Mouse (Mus musculus) limb, embryonic 14.5 days (tissue): ENCODE measurements around the gene Dusp1. TPM values are rescaled to one million over a fixed set of nuclear protein-coding genes. Genes with fewer than 3 reads are reported as not detected.

Experiments
- ATAC-seq: fragments of 200-750 bp; cut with Nextera tagmentation; 2 replicates; pipeline ENCODE4 v1.8.0; 2017; ENCODE audit warnings: low read depth, moderate number of reproducible peaks, moderate TSS enrichment; ENCODE audit not compliant: low FRiP score
- DNase-seq: peaks from one replicate; pipeline ENCODE4 v3.0.0-alpha.2; 2015; ENCODE audit warnings: low spot score
- H3K27ac ChIP-seq: fragments of 300-500 bp; sonication (generic); replicated peaks from 2 replicates; pipeline ENCODE4 v1.5.1; 2014; ENCODE audit warnings: low read depth, mild to moderate bottlenecking, low read length, moderate library complexity, mixed read lengths
- H3K27me3 ChIP-seq: fragments of 300-500 bp; sonication (generic); 2 replicates; pipeline ENCODE4 v1.6.1; 2014; ENCODE audit warnings: low read length, mixed read lengths; ENCODE audit not compliant: control insufficient read depth, insufficient read depth
- H3K36me3 ChIP-seq: fragments of 300-500 bp; sonication (generic); 2 replicates; pipeline ENCODE4 v1.6.1; 2014; ENCODE audit warnings: mild to moderate bottlenecking, low read length, moderate library complexity, mixed read lengths; ENCODE audit not compliant: control insufficient read depth, insufficient read depth
- H3K4me1 ChIP-seq: fragments of 300-500 bp; sonication (generic); 2 replicates; pipeline ENCODE4 v1.6.1; 2014; ENCODE audit warnings: antibody characterized with exemption, low read length, mixed read lengths; ENCODE audit not compliant: control insufficient read depth, insufficient read depth
- H3K4me2 ChIP-seq: fragments of 300-500 bp; sonication (generic); replicated peaks from 2 replicates; pipeline ENCODE4 v1.6.1; 2014; ENCODE audit warnings: low read depth, mild to moderate bottlenecking, low read length, moderate library complexity; ENCODE audit not compliant: severe bottlenecking
- H3K4me3 ChIP-seq: fragments of 300-500 bp; sonication (generic); replicated peaks from 2 replicates; pipeline ENCODE4 v1.5.1; 2014; ENCODE audit warnings: low read length
- H3K9ac ChIP-seq: fragments of 300-500 bp; sonication (generic); 2 replicates; pipeline ENCODE4 v1.6.1; 2014; ENCODE audit warnings: mild to moderate bottlenecking, low read depth, low read length, moderate library complexity; ENCODE audit not compliant: severe bottlenecking
- H3K9me3 ChIP-seq: fragments of 300-500 bp; sonication (generic); 2 replicates; pipeline ENCODE4 v1.6.1; 2016; ENCODE audit warnings: low read length; ENCODE audit not compliant: control insufficient read depth
- POLR2A ChIP-seq: fragments of 200-500 bp; IDR thresholded peaks from 2 replicates; pipeline ENCODE4 v1.8.0; 2012; ENCODE audit warnings: inconsistent platforms, mild to moderate bottlenecking, moderate library complexity, borderline replicate concordance; ENCODE audit not compliant: insufficient read depth, insufficient read length; ENCODE audit errors: extremely low read depth
- WGBS: fragments of 180-500 bp; shearing (Covaris S2); extraction: QIAGEN DNeasy Blood & Tissue Kit; methylation state at CpG from one replicate; pipeline ENCODE4 v1.1.7; 2014; 5-methylcytosine and 5-hydroxymethylcytosine counted together
- polyA plus RNA-seq, 2 experiments: library from polyadenylated mRNA; depleted of rRNA in 1 of 2; stranded (reverse) in 1 of 2; unstranded in 1 of 2; fragments of >200 nt; fragmentation: Nextera tagmentation in 1 of 2; extraction: Ambion mirVana in 1 of 2; gene quantifications; 2 replicates each; pipeline versions ENCODE4 v1.2.1 to v1.2.3; 2012 to 2014

Dusp1 gene
- polyA plus RNA-seq, 2 experiments, result 27.7 to 29.6 TPM

DNA sequence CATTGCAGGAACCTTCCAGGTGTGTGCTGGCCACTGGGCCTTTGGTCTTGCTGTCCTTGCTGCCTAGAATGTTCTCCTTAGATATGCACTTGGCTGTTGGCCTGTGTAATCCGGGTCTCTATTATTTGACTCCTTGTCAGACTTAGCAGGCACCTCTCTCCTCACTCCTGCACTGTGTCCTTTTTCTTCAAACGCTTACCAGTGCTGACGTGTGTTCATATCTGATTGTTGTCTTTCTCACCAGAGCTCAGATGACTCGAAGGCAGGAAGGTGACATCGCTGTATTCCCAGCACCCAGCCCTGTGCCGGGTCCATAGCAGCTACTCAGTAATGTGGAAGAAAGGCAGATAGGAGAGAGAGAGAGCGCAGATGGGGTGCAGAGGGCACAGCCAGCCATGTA, 33.0 kb upstream of the Dusp1 start:
- H3K27me3 ChIP-seq, result no peaks in the 10 kb centered on the region
- H3K4me1 ChIP-seq, result peaks cover 33% of the 10 kb centered on the region
- DNase-seq (no peak), ATAC-seq (no peak)
- H3K27ac ChIP-seq, result peak overlapping the region; percentile 79
- H3K36me3 ChIP-seq, result peaks cover 9% of the 10 kb centered on the region
- H3K4me2 ChIP-seq, result no peak overlapping the region
- no peak for TF ChIP-seq POLR2A
- no peaks in the 10 kb centered on the region for H3K9me3 ChIP-seq
- H3K9ac ChIP-seq, result 0 out of 2 replicates have a peak overlapping the region, but pooled peaks have one; percentile 4
- WGBS, result 86% methylated on average over 7 of the region's 7 CpGs
- no peak overlapping the region for H3K4me3 ChIP-seq

DNA sequence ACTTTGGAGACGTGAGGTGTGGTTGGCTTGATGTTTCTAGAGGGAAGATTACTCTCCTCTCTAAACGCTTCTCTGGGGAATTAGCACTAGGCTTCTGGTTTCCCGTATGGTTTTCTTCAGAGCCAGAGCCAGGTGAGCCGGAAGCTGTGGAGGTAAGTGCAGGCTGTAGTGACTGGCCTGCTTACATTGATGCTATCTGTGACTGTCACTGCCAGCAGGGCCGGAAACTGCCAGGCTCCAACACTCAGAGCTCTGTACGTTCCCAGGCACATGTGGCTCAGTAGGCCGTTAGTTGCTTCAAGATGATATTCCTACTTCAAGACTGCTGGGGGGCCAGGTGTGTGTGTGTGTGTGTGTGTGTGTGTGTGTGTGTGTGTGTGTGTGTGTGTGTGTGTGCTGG, 32.2 kb upstream of the Dusp1 start:
- Histone ChIP-seq H3K4me1 (peaks cover 29% of the 10 kb centered on the region), H3K36me3 (peaks cover 9% of the 10 kb centered on the region), H3K4me3 (no peak overlapping the region), H3K9me3 (no peaks in the 10 kb centered on the region), H3K4me2 (no peak overlapping the region), H3K27me3 (no peaks in the 10 kb centered on the region), H3K27ac (no peak overlapping the region), H3K9ac (no peak overlapping the region)
- whole genome bisulfite sequencing, result 70% methylated on average over 7 of the region's 7 CpGs
- ATAC-seq (no peak), DNase-seq (no peak)
- TF ChIP-seq POLR2A, result no peak

DNA sequence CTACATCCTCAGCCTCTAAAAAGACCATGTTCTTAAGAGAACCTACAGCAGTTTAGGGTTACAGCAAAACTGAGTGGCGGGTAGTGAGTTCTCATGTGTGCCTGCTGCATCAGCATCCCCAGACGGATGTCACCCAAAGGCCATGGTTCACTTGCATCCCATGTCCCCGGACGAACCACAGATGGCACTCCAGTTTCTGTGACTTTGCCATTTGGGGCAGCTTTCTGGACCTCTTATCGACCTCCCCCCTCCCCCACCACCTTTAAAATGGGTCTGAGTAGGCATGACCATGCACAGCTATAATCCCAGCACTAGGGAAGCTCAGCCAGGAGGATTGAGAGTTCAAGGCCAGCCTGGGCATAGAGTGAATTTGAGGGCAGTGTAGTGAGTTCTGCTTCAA, 31.3 kb upstream of the Dusp1 start:
- peaks cover 9% of the 10 kb centered on the region for H3K36me3 ChIP-seq
- 93% methylated on average over 5 of the region's 5 CpGs for WGBS

DNA sequence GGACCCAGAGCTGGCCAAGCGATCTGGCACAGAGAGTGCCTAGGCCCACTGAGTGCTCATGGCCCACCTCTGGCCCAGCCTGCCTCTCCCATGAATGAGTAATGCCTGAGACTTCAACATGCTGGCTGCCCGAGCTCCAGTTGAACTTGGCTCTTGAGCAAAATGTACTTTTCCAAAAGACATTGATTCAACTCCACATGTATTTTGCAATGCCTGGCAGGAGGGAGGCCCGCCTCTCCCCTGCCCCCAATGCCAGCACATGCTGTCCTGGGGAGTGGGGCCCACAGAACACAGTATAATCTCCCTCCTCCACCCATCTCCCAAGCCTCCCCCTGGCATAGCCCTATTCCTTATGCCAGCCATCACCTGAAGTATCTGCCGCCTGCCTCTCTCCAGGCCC, 30.6 kb upstream of the Dusp1 start:
- no peak overlapping the region for H3K9ac ChIP-seq
- ATAC-seq (no peak), DNase-seq (no peak)
- H3K27me3 ChIP-seq, result no peaks in the 10 kb centered on the region
- TF ChIP-seq POLR2A, result no peak
- H3K4me1 ChIP-seq, result peaks cover 25% of the 10 kb centered on the region
- peaks cover 9% of the 10 kb centered on the region for H3K36me3 ChIP-seq
- H3K27ac ChIP-seq, result no peak overlapping the region
- no peaks in the 10 kb centered on the region for H3K9me3 ChIP-seq
- no peak overlapping the region for H3K4me3 ChIP-seq
- no peak overlapping the region for H3K4me2 ChIP-seq
- WGBS, result 89% methylated on average over 4 of the region's 4 CpGs

More for the DNA sequence above, 31.3 kb upstream of the Dusp1 start:
- H3K27me3 ChIP-seq, result no peaks in the 10 kb centered on the region
- no peaks in the 10 kb centered on the region for H3K9me3 ChIP-seq
- TF ChIP-seq POLR2A, result no peak
- ATAC-seq, result no peak
- no peak for DNase-seq
- H3K4me2 ChIP-seq, result no peak overlapping the region
- no peak overlapping the region for H3K4me3 ChIP-seq
- H3K4me1 ChIP-seq, result peaks cover 25% of the 10 kb centered on the region
- no peak overlapping the region for H3K9ac ChIP-seq
- H3K27ac ChIP-seq, result no peak overlapping the region

DNA sequence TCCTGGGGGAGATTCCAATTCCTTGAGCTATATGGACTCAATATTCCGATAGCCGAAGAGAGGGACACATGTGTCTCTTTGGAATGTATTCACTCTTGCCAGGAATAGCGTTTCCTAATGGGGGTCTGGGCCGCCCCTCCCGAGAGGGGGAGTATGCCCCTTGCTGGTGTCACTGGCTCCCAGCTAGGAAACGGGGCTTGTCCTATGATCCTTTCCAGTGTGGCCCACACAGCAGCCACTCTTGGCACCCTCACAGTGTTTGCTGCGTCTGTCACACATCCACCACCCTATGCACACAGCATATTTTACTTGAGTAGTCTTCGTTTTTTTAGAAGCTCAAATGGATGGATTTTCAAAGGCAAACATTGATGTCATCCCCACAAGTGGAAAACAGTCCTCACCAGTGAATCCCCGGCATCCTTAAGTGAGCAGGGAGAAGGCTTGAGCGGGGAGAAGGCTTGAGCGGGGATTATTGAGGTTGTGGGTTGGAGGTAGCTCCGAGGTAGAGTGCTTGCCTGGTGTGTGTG, 26.1 kb upstream of the Dusp1 start:
- Histone ChIP-seq H3K9me3 (no peaks in the 10 kb centered on the region), H3K4me2 (no peak overlapping the region), H3K36me3 (peaks cover 19% of the 10 kb centered on the region), H3K4me3 (no peak overlapping the region), H3K9ac (no peak overlapping the region), H3K27ac (no peak overlapping the region), H3K27me3 (no peaks in the 10 kb centered on the region), H3K4me1 (peaks cover 17% of the 10 kb centered on the region)
- no peak for TF ChIP-seq POLR2A
- WGBS, result 86% methylated on average over 12 of the region's 12 CpGs
- ATAC-seq (no peak), DNase-seq (no peak)

DNA sequence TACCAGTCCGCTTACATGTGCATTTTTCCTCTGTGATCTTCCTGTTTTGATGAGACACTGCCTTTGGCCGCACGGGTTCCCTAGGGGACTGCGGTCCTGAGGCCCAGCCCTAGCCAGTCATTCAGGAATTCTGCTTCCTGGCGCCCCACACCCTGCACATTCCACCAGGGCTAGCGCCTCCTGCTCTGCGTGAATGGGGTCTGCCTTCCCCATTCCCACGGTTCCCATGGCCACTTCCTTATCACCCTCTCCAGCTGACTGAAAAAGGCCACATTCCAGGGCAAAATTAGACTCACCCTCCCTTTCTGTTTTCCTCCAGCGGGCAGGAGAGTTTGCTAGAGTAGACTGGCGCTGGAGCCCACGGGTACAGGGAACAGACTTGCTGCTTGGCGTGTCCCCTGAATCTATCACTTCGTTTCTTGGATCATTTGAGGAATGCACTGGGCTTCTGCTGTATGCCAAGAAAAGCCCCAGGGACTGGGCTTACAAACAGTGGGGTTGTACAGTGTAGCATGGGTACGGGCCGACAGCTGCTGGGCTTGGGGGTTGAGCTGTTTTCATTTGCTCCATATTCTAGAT, 22.7 kb upstream of the Dusp1 start:
- Histone ChIP-seq H3K36me3 (peaks cover 18% of the 10 kb centered on the region), H3K27me3 (no peaks in the 10 kb centered on the region), H3K4me2 (no peak overlapping the region), H3K9ac (no peak overlapping the region), H3K9me3 (no peaks in the 10 kb centered on the region), H3K27ac (peak overlapping the region; percentile 65), H3K4me3 (no peak overlapping the region), H3K4me1 (peaks cover 17% of the 10 kb centered on the region)
- peak; percentile 67 for DNase-seq
- TF ChIP-seq POLR2A, result no peak
- WGBS, result 50% methylated on average over 15 of the region's 15 CpGs
- peak; percentile 86 for ATAC-seq
